Mouse (Mus musculus) CH12.LX (cell line): ENCODE data around the gene Fads1. TPM values are rescaled to one million over a fixed set of nuclear protein-coding genes. Genes with fewer than 3 reads are reported as not detected.
A peak's percentile ranks its signal among the peaks of the same experiment; 100 is the strongest.

Experiments
- DNase-seq: peaks from one replicate; pipeline ENCODE4 v3.0.0-alpha.2; 2013; ENCODE audit errors: extremely low read depth
- H3K27ac ChIP-seq: 2 replicates; pipeline ENCODE4 v1.5.1; 2012; ENCODE audit warnings: low read depth, mild to moderate bottlenecking, control low read depth, moderate library complexity; ENCODE audit not compliant: insufficient read depth
- H3K27me3 ChIP-seq: replicated peaks from 2 replicates; pipeline ENCODE3; 2012; ENCODE audit warnings: inconsistent platforms
- H3K36me3 ChIP-seq, 2 experiments: replicated peaks in 1 of 2; 2 replicates each; pipeline versions ENCODE3 to v1.6.1; 2012; ENCODE audit warnings: inconsistent platforms in 1 of 2, low read length in 1 of 2, mild to moderate bottlenecking in 1 of 2, mixed read lengths in 1 of 2, moderate library complexity in 1 of 2; ENCODE audit not compliant: control insufficient read depth in 1 of 2, insufficient read depth in 1 of 2
- H3K4me1 ChIP-seq, 2 experiments: 2 replicates each; pipeline ENCODE4 v1.6.1; 2012; ENCODE audit warnings: inconsistent platforms in 1 of 2, moderate library complexity in 1 of 2; ENCODE audit not compliant: insufficient read depth in 2 of 2, control insufficient read depth in 1 of 2
- H3K4me2 ChIP-seq: 2 replicates; pipeline ENCODE4 v1.6.1; 2012; ENCODE audit warnings: low read depth, mild to moderate bottlenecking, control low read depth; ENCODE audit not compliant: poor library complexity, insufficient read depth, severe bottlenecking
- H3K4me3 ChIP-seq, 3 experiments: fragments of 150-350 bp in 1 of 3; sonication (generic) in 1 of 3; replicated peaks in 1 of 3; 2 replicates each; pipeline versions ENCODE3 to v1.5.1; 2011 to 2012; ENCODE audit warnings: low read depth in 2 of 3, low read length in 2 of 3, mild to moderate bottlenecking in 2 of 3, moderate library complexity in 2 of 3, control low read depth in 1 of 3, improper control_type of control experiment in 1 of 3, inconsistent platforms in 1 of 3, mixed read lengths in 1 of 3; ENCODE audit not compliant: poor library complexity in 1 of 3
- H3K79me2 ChIP-seq: replicated peaks from 2 replicates; pipeline ENCODE4 v1.6.1; 2012; ENCODE audit warnings: mild to moderate bottlenecking, moderate library complexity; ENCODE audit not compliant: control insufficient read depth, poor library complexity, insufficient read depth, severe bottlenecking; ENCODE audit errors: extremely low read depth
- H3K9ac ChIP-seq: 2 replicates; pipeline ENCODE4 v1.6.1; 2012; ENCODE audit warnings: low read depth, mild to moderate bottlenecking, control low read depth, moderate library complexity; ENCODE audit not compliant: insufficient read depth
- H3K9me3 ChIP-seq: replicated peaks from 2 replicates; pipeline ENCODE3; 2012; ENCODE audit warnings: low read length, inconsistent platforms, mixed read lengths
- BHLHE40 ChIP-seq: IDR thresholded peaks from 2 replicates; pipeline ENCODE4 v1.6.1; 2011; ENCODE audit warnings: mild to moderate bottlenecking, low read depth, low read length, improper control_type of control experiment
- CHD2 ChIP-seq: IDR thresholded peaks from 2 replicates; pipeline ENCODE4 v1.6.1; 2011; ENCODE audit warnings: low read length, improper control_type of control experiment
- EP300 ChIP-seq: IDR thresholded peaks from 2 replicates; pipeline ENCODE4 v1.6.1; 2011; ENCODE audit warnings: low read length, improper control_type of control experiment
- GABPA ChIP-seq: IDR thresholded peaks from 2 replicates; pipeline ENCODE4 v1.6.1; 2012; ENCODE audit warnings: low read depth, low read length, improper control_type of control experiment, inconsistent platforms; ENCODE audit not compliant: insufficient replicate concordance
- IRF4 ChIP-seq: IDR thresholded peaks from 2 replicates; pipeline ENCODE4 v1.6.1; 2014; ENCODE audit warnings: low read depth, mild to moderate bottlenecking, inconsistent platforms, low read length, improper control_type of control experiment
- JUN ChIP-seq: IDR thresholded peaks from 2 replicates; pipeline ENCODE4 v1.6.1; 2011; ENCODE audit warnings: low read depth, mild to moderate bottlenecking, low read length, improper control_type of control experiment, moderate library complexity; ENCODE audit not compliant: insufficient read depth
- KAT2A ChIP-seq: IDR thresholded peaks from 2 replicates; pipeline ENCODE4 v1.6.1; 2012; ENCODE audit warnings: low read length, improper control_type of control experiment, inconsistent platforms; ENCODE audit not compliant: insufficient replicate concordance
- MAX ChIP-seq: IDR thresholded peaks from 2 replicates; pipeline ENCODE4 v1.6.1; 2011; ENCODE audit warnings: low read length, improper control_type of control experiment
- MEF2A ChIP-seq: IDR thresholded peaks from 2 replicates; pipeline ENCODE4 v1.6.1; 2014; ENCODE audit warnings: low read depth, mild to moderate bottlenecking, inconsistent platforms, low read length, improper control_type of control experiment, borderline replicate concordance
- MXI1 ChIP-seq: IDR thresholded peaks from 2 replicates; pipeline ENCODE4 v1.6.1; 2011; ENCODE audit warnings: mild to moderate bottlenecking, low read depth, low read length, improper control_type of control experiment
- NRF1 ChIP-seq: IDR thresholded peaks from 2 replicates; pipeline ENCODE4 v1.6.1; 2014; ENCODE audit warnings: low read depth, mild to moderate bottlenecking, inconsistent platforms, low read length, improper control_type of control experiment, moderate library complexity
- POLR2AphosphoS2 ChIP-seq: IDR thresholded peaks from 2 replicates; pipeline ENCODE4 v1.6.1; 2011; ENCODE audit warnings: low read depth, low read length, improper control_type of control experiment
- SIN3A ChIP-seq: IDR thresholded peaks from 2 replicates; pipeline ENCODE4 v1.6.1; 2012; ENCODE audit warnings: low read length, improper control_type of control experiment, inconsistent platforms
- TBP ChIP-seq: conservative IDR thresholded peaks from 2 replicates; pipeline ENCODE4 v1.6.1; 2011; ENCODE audit warnings: low read depth, low read length, improper control_type of control experiment
- UBTF ChIP-seq: IDR thresholded peaks from 2 replicates; pipeline ENCODE4 v1.6.1; 2012; ENCODE audit warnings: low read depth, mild to moderate bottlenecking, inconsistent platforms, low read length, improper control_type of control experiment, moderate library complexity
- USF1 ChIP-seq: IDR thresholded peaks from 2 replicates; pipeline ENCODE4 v1.6.1; 2014; ENCODE audit warnings: low read depth, mild to moderate bottlenecking, inconsistent platforms, low read length, improper control_type of control experiment
- USF2 ChIP-seq: conservative IDR thresholded peaks from 2 replicates; pipeline ENCODE4 v1.6.1; 2011; ENCODE audit warnings: low read depth, low read length, improper control_type of control experiment
- dilution Hi-C: fragments of 300-500 bp; cut with MboI; formaldehyde crosslinking; loops from 2 replicates; pipeline ENCODE4 v1.14.3; 2020; ENCODE audit warnings: low sequenced_read_pairs; ENCODE audit not compliant: extremely low pct_unique_long_range_greater_than_20kb, extremely low pct_ligation_motif_present
- in situ Hi-C: fragments of 300-500 bp; cut with MboI; formaldehyde crosslinking; loops from 3 replicates; pipeline ENCODE4 v1.14.3; 2019; ENCODE audit warnings: low sequenced_read_pairs, low pct_ligation_motif_present, low pct_unique_long_range_greater_than_20kb, mixed read lengths
- polyA plus RNA-seq: library from polyadenylated mRNA; unstranded; fragments of >175 nt; gene quantifications from 2 replicates; pipeline ENCODE4 v1.2.1, GENCODE M21; 2012; ENCODE audit warnings: low read depth; ENCODE audit not compliant: insufficient read length
- total RNA-seq, 2 experiments: library from RNA; depleted of rRNA; stranded (reverse); fragments of 300-350 nt in 1 of 2; fragments of >200 nt in 1 of 2; gene quantifications; 2 replicates each; pipeline ENCODE4 v1.2.3; 2012 to 2014

Fads1 gene
- total and polyA plus RNA-seq, 3 experiments: 30.6 to 44.7 (median 37.2) TPM

GRCm38 (mm10) chr19:10181225-10181624 is 1.5 kb upstream of the Fads1 start:
- in situ Hi-C loops (no loop called here), dilution Hi-C loops (no loop called here)
- Histone ChIP-seq H3K4me3 (no peak overlapping the region), H3K4me2 (no peak overlapping the region), H3K36me3 (peaks cover 7 to 18% of the 10 kb centered on the region in 2 experiments), H3K9me3 (peaks cover 3% of the 10 kb centered on the region), H3K9ac (no peak overlapping the region), H3K79me2 (no peaks in the 10 kb centered on the region), H3K27ac (no peak overlapping the region), H3K27me3 (no peaks in the 10 kb centered on the region), H3K4me1 (peaks cover 16 to 22% of the 10 kb centered on the region in 2 experiments)
- TF ChIP-seq USF1: no peak
- no peak for TF ChIP-seq USF2
- no peak for TF ChIP-seq GABPA
- no peak for TF ChIP-seq MXI1
- TF ChIP-seq JUN: no peak
- no peak for TF ChIP-seq BHLHE40
- TF ChIP-seq MAX: no peak
- TF ChIP-seq CHD2: no peak
- TF ChIP-seq POLR2AphosphoS2: no peak
- no peak for TF ChIP-seq NRF1
- no peak for TF ChIP-seq KAT2A
- DNase-seq: no peak

- Histone ChIP-seq H3K27me3 (no peaks in the 10 kb centered on the region), H3K9me3 (peaks cover 3% of the 10 kb centered on the region), H3K4me2 (peak overlapping the region; percentile 32), H3K79me2 (no peaks in the 10 kb centered on the region), H3K4me3 (peak overlapping the region in 2 of 3 experiments; percentile 34 to 77), H3K4me1 (peaks cover 13 to 22% of the 10 kb centered on the region in 2 experiments), H3K9ac (peak overlapping the region; percentile 31), H3K36me3 (peaks cover 14 to 27% of the 10 kb centered on the region in 2 experiments), H3K27ac (no peak overlapping the region)
- no peak for TF ChIP-seq UBTF
- TF ChIP-seq USF2: peak; percentile 44
- no peak for TF ChIP-seq NRF1
- no peak for TF ChIP-seq EP300
- no peak for TF ChIP-seq SIN3A
- no peak for TF ChIP-seq MEF2A
- peak; percentile 49 for TF ChIP-seq USF1
- TF ChIP-seq TBP: no peak
- TF ChIP-seq BHLHE40: peak; percentile 75
- no peak for TF ChIP-seq KAT2A
- no peak for TF ChIP-seq IRF4
- DNase-seq: no peak
- in situ Hi-C loops: no loop called here
- dilution Hi-C loops: no loop called here
Observed at GRCm38 (mm10) chr19:10182142-10182541, 546 bp upstream of the Fads1 start.
